Mouse (Mus musculus): Measurements from ENCODE around the gene Ubxn7.

DNA sequence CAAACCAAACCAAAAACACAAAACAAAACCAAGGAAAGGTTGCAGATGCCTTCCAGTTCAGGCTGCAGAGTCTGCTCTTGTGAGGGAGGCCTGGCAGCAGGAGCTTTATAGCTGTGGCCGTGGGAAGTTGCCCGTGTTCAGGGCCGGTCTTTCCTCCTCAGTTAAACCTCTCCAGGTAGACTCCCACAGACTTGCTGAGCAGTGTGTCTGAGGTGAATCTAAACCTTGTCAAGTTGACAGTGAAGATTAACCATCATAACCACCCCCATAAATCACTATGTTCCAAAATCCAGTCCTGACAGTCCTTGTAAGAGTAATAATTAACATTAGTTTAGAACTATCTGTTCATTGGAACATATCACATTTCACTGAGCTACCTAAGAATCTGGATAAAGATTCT is 95.4 kb downstream of the Ubxn7 start:
- TF ChIP-seq CTCF (IDR thresholded peaks at IDR 0.05) (no peak), EP300 (IDR thresholded peaks at IDR 0.05) (no peak)

All from lung, postnatal 0 days (tissue).